In genomic region chr10:50311989-50312388, GRCm38 (mm10) we compare ENCODE assay signal across 28 mouse cellular contexts.
"Had no signal": no experiment of that assay in that cellular context is flagged by ENCODE, and none has a peak within 500 bp of the region (broad histone marks: within the 10 kb centered on the region; RNA-seq: fewer than 3 reads in every experiment).

No protein-coding gene starts in this region.

- H3K4me1 ChIP-seq: heart, embryonic 13.5 days; heart, embryonic 15.5 days; hindbrain, embryonic 10.5 days; hindbrain, embryonic 12.5 days; intestine, embryonic 15.5 days; limb, embryonic 13.5 days; liver, embryonic 13.5 days had no signal

- H3K27me3 ChIP-seq: heart, embryonic 13.5 days; heart, embryonic 15.5 days; hindbrain, embryonic 12.5 days; intestine, embryonic 15.5 days; limb, embryonic 13.5 days; liver, embryonic 13.5 days had no signal

- H3K36me3 ChIP-seq: heart, embryonic 13.5 days; heart, embryonic 15.5 days; hindbrain, embryonic 10.5 days; hindbrain, embryonic 12.5 days; intestine, embryonic 15.5 days; limb, embryonic 13.5 days; liver, embryonic 13.5 days had no signal

- DNase-seq: gastrocnemius, adult 2 months; gastrocnemius, postnatal 10 days; gastrocnemius, postnatal 25 days; heart, adult 11 months; heart, adult 2 months; heart, postnatal 14 days; heart, postnatal 36 days; kidney, adult 18-20 months; kidney, adult 8-10 months; kidney, postnatal 10 days; kidney, postnatal 25 days; kidney, postnatal 4 days; layer of hippocampus, postnatal 36 days; liver; liver, embryonic 13.5 days had no signal

- H3K27ac ChIP-seq: gastrocnemius, adult 2 months; heart, adult 2 months; heart, embryonic 13.5 days; heart, embryonic 15.5 days; hindbrain, embryonic 10.5 days; hindbrain, embryonic 12.5 days; hindbrain, embryonic 14.5 days; intestine, embryonic 15.5 days; layer of hippocampus, adult 2 months; limb, embryonic 13.5 days; liver, embryonic 13.5 days had no signal

- H3K4me3 ChIP-seq: gastrocnemius, adult 2 months; heart, adult 2 months; heart, embryonic 13.5 days; heart, embryonic 15.5 days; hindbrain, embryonic 10.5 days; hindbrain, embryonic 12.5 days; intestine, embryonic 15.5 days; layer of hippocampus, adult 2 months; limb, embryonic 13.5 days; liver, embryonic 13.5 days had no signal

- H3K4me2 ChIP-seq: heart, embryonic 11.5 days; heart, embryonic 13.5 days; heart, embryonic 15.5 days; hindbrain, embryonic 12.5 days; hindbrain, embryonic 14.5 days; intestine, embryonic 15.5 days; limb, embryonic 13.5 days; liver, embryonic 11.5 days; liver, embryonic 13.5 days had no signal

- H3K9ac ChIP-seq: heart, embryonic 13.5 days; heart, embryonic 15.5 days; hindbrain, embryonic 12.5 days; hindbrain, embryonic 14.5 days; intestine, embryonic 15.5 days; limb, embryonic 13.5 days; liver, embryonic 13.5 days had no signal

- H3K9me3 ChIP-seq: heart, embryonic 13.5 days; heart, embryonic 15.5 days; hindbrain, embryonic 10.5 days; hindbrain, embryonic 12.5 days; intestine, embryonic 15.5 days; limb, embryonic 13.5 days; liver, embryonic 13.5 days had no signal

- ATAC-seq: hindbrain, embryonic 16.5 days; inflammation-experienced regulatory T-cells, adult 6 months; intestine, embryonic 15.5 days; intestine, postnatal 0 days had no signal
